Mouse (Mus musculus) thymus, postnatal 10 days (tissue): ENCODE measurements at regions not wholly inside any gene's neighbourhood (a gene's known extent, or its start where the extent isn't known, plus 50 kb on each side); places are given as distances from the start of the nearest gene placed in this dataset.
"Not testable (repeated sequence)": the region's sequence is repeated elsewhere in the genome, so short reads cannot be mapped to it uniquely, and the experiment has no call there.

Experiments used
- DNase-seq, 2 experiments: peaks; one replicate each; pipeline ENCODE4 v3.0.0; 2021; ENCODE audit warnings: low spot score in 2 of 2

DNA sequence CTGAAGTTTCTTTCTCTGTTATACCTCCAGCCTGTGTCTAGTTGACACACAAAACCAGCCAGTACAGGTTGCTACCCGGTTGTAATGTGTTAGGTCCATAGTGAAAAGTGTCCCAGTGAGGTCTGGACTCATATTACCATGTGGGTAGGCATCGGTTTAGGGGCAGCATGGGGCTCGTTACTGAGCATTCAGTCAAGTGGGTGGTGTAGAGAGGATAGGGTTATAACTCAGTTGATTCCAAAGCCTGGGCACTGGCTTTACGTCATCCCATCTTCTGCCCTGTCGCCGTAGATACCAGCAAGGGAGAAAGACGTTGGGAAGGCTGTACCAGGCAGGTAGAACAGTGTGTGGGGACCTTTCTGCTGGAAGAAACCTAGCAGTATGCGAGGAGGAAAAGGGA, 129.2 kb upstream of the Slc38a2 start:
- DNase-seq: no peak

DNA sequence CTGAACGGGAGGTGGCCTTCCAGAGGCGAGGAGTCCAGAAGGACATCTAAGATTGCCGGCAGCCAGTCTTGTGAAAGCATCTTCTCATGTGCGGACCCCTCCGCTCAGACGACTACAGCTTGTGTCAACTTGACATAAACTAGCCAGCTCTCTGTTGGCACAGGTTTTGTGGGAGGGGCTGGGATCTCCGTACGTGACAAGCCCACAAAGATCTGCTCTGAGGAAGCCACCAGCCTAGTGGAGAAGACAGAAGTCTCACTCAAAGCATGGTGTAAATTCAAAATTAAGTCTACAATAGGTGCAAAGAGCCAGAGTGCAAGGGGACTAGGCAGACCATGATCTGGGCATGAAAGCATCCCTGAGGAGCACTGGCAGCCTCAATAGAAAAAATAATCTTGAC, 128.4 kb upstream of the Slc38a2 start:
- DNase-seq: no peak

DNA sequence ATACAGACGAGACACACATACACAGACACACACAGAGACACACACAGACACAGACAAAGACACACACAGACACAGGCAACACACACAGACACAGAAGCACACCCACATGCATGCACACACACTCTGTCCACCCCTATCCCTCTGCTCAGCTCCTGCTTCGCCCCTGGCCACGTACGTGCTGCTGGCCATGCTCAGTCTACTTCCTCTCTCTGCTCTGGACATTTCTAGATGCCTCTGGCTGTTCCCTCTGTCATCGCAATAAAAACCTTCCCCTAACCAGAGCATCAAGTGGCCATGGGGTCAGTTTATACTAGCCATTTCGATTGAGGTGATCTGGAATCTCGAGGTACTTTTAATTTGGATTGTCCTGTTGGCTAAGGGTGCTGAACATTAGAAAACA, 118.9 kb upstream of the Slc38a2 start:
- DNase-seq: no peak

DNA sequence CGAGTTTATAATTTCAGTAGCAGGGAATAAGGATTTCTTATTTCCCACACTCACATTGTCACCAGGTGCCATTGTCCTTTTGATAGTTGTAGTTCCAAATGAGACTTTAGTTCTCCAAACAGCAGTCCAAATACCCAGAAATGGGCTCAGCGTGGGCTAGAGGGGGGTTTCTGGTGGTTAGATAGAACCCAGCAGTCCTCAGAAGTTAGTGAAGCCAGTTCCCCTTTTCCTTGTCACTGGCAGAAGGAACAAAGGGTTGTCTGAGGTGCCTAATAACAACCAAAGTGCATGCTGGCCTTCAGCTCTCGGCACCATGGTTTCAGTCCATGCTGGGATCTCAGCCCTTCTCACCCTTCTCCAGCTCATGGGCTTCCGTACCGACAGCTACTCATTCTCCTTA, 118.1 kb upstream of the Slc38a2 start:
- DNase-seq: no peak

DNA sequence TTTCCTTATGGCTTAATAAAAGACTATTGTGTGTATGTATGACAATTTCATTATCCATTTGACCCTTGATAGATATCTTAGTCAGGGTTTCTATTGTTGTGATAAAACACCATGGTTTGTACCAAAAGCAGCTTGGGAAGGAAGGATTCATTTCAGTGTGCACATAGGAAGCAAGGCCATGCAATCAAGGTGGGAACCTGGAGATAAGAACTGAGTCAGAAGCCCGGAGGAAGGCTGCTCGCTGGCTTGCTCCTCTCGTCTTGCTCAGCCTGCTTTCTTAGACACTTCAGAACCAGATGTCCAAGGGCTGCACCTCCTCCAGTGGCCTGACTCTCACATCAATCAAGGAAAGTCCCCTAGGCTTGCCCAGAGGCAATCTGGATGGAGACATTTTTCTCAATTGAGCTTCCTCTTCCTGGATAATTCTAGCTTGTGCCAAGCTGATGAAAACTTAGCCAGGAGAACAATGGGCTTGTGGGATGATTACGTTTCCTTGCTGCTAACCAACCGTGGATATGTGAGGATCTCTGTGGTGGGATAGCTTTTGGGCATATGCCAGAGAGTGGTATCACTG, 117.6 kb upstream of the Slc38a2 start:
- no peak for DNase-seq

DNA sequence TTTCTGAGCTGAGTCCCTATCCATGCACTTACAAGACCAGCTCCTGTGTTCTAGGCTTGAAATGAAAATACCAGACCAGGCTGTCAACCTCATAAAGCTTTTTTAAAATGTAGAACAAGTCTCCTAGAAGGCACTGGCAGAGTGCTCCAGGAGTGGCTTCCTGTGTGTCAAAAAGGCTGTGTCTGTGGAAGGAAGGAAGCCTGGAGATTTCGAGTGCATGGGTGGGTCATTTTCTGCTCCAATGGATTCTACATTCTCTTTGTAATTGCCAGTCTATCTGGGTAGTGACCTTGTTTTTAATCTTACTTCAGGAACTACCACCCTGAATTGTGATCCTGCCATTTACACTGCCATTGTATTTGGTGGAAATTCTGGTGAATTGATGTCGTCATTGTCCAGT, 113.9 kb upstream of the Slc38a2 start:
- no peak for DNase-seq

DNA sequence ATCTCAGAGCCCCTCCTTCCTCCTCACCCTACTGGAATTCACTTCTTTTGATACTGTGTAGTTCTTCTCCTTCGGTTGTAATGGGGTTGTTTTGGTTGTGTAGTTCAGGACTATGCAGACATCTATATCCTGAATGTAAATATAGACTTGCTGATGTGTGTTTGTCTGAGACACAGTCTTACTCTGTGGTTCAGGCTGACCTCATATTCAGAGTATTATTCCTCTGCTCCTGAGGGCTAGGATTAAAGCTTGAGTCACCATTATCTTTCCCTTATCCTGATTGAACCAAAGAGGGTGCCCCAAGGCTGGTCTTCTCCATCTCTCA, 103.2 kb upstream of the Slc38a2 start:
- no peak for DNase-seq

DNA sequence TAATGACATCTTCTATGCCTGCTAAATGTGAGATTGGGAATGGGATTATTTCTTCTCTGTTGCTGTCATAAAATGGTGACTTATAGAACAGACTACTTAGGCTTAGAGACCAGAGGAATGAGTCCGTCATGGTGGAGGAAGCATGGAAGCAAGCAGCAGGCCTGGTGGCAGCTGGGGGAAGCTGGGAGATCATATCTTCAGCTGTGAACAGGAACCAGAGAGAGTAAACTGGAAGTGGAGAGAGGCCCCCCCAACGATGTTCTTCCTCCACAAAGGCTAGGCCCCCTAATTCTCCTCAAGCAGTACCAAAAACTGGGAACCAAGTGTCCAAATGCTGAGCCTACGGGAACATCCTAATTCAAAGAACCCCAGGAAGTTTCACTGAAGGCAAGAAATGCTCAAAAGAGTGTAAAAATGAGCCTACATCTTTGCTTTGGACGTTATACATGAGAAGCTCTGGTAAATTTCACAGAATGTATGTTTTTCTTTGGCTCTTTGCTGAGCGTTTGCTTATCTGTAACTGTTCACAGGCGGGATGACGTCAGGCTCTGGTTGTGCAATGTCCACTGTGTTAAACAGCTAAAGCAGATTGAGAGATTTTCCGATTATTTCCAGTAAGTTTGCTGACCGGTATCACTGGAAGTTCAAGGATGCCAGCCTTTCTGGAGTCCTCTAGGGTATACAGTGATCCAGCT, 102.7 kb upstream of the Slc38a2 start:
- no peak for DNase-seq

DNA sequence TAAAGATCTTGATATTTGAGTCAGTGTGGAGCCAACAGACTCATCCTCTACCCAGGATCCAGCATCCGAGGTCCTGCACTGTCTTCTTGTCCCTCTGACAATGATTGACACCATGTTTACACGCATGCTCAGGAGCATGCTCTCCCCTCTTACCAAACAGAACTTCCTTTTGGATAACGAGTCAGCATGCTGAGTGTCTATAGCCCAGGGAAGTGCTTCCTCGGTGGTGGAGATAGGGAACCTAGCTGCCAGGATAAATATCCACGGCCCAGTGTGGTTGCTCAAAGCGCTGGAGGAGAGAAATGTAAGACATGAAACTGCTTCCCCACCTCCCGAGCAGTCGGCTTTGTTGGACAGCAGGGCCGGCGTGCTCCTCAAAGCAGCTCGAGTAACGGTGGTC, 99.7 kb upstream of the Slc38a2 start:
- no peak for DNase-seq

DNA sequence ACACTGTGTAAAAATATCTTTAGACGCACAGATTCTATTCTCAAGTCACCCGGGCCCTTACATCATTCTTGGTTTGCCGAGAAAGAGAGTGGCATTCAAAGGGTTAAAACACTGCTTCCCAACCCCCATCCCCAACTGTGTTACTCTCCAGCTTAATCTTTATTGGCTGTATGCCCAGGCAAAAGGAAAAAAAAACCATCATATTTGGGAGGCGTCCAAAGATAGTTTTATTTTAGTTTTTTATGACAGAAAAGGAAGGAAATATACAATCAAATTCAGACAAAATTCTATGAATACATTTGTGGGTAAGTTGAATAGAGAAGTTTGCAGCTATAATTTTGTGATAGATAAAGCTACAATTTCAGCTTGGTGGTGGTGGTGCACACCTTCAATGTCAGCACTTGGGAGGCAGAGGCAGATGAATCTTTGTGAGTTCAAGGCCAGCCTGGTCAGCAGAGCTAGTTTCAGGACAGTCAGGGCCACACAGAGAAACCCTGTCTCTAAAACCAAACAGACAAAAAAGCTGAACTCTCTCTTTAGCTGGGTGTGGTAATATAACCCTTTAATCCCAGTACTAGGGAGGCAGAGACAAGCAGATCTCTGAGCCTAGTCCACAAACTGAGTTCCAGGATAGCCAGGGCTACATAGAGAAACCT, 98.2 kb upstream of the Slc38a2 start:
- no peak for DNase-seq

DNA sequence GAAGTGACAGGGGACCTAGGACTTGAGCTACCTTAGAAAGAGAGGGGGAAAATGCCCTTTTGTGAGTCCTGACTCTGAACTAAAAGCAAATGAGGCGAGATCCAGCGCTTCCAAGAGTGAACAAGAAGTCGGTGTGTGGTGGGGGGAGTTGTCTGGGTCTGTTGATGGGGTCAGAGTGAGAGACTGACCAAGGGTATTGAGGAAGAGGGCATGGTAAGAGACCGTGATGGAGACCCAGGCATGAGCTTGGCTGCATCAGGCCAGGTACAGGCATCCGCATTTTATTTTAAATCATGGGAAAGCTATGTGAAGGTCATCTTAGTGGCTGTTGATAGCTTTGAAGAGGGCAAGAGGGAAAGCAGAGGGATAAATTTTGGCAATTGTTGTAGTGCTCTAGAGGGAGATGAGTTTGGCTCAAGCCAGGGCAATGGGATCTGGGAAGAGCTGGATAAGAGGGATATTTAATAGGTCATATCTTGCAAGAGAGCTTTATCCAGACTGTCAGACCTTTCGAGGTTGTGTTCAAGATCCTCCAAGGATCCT, 94.7 kb upstream of the Slc38a2 start:
- DNase-seq: no peak

DNA sequence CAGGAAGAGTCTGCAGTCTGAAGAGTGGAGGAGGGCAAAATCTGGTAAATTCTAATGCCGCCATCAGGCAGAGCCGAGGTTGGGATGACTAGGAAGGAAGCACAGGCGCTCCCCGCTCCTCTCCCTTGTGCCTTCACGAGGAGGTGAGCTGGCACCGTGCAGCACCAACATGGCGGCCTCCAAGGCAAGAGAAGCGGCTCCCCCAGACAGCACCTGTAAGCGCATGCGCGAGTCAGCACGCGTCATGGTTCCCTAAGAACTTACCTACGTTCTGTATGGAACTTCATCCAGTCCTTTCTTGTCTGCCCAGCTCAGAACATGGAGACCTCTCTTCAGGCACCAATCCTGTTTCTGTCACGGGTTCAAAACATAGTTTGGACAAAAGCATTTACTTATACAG, 93.7 kb upstream of the Slc38a2 start:
- DNase-seq: no peak

DNA sequence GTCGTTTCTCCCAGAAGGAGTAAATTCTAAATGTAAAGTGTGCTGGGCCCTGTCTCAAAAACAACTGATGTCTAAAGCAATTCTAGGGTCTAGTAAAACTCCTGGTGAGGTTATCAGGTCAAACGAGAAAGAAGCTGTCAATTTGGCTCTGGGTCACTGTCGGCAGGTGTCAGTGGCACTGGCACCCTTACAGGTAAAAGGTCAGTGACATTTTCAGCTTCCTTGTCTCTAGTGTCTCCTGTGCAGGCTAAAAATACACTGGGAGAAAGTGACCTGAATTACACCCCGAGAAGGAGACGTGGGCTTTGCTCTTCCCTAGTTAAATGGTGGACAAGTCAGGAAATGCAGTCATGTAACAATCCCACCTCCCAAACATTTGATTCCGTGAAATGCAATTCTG, 91.8 kb upstream of the Slc38a2 start:
- no peak for DNase-seq

DNA sequence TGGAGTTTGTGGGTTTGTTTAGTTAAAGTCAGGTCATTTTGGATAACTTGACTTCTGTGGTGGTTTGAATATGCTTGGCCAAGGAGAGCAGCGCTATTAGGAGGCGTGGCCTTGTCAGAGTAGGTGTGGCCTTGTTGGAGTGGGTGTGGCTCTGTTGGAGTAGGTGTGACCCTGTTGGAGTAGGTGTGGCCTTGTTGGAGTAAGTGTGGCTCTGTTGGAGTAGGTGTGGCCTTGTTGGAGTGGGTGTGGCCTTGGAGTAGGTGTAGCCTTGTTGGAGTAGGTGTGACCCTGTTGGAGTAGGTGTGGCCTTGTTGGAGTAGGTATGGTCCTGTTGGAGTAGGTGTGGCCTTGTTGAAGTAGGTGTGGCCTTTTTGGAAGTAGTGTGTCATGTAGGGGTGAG, 88.4 kb upstream of the Slc38a2 start:
- DNase-seq: not testable (repeated sequence)

DNA sequence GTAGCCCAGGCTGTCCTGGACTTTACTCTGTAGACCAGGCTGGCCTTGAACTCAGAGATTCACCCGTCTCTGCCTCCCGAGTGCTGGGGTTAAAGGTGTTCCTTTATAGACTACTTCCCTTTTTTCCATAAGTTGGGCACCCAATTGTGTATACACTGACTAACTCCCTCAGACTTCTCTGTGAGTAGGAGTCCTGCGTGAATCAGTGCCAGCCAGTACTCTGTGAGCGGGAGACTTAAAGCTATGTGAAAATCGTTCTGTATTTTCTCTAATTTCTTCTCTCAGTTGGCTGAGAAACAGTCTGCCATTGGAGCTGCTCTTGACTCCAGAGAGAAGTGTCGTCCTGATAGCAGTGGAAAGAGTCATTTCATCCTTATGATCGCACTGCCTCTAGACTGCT, 85.0 kb upstream of the Slc38a2 start:
- DNase-seq: no peak

DNA sequence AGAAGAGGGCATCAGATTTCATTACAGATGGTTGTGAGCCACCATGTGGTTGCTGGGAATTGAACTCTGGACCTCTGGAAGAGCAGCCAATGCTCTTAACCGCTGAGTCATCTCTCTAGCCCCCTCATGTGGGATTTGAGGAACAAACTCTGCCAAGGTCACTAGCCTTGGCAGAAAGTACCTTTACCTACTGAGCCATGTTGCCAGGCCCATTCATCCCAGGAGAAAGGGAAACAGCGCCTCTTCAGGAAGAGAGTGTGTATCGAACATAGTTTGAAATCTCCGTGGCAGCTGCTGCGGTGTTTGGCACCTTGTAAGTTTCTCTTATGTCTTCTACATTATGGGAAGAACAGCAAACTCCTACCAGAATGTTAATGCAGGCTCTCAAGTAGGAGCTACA, 82.0 kb upstream of the Slc38a2 start:
- DNase-seq: no peak

DNA sequence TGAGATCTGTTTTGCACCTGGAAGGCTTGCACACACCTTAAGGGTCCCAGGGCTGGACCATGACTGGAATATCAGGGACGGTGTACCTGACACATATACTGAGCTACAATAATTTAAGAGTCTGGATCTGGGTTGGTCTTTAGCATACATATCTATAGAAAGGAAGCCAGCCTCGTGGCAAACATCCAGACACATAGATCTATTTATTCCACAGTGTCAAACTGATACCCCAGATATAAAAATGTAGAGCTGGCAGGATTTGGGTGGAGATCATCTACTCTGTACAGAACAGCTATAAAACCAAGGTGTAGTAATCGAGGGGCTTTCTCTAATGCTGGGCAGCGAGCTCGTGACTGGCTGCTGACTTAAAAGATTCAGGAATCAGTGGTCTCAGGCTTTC, 81.1 kb upstream of the Slc38a2 start:
- no peak for DNase-seq

DNA sequence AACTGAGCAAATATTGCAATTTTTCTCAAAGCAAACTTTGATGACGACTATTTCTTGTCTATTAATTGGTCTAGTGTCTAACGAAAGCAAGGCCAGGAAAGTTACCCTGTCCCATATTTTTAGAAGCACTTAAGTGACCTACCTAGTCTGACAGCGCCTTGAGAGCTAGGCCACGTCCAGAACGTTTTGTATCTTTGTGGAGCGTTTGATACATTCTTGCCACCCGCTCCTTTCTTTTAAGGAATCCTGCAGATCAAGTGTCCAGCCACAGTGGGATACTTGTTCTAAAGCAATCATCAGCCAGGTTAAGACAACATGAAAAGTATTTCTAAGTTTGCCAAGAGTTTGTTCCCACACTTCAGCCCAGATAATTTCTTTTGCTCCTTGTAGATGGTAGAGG, 79.8 kb upstream of the Slc38a2 start:
- no peak for DNase-seq

DNA sequence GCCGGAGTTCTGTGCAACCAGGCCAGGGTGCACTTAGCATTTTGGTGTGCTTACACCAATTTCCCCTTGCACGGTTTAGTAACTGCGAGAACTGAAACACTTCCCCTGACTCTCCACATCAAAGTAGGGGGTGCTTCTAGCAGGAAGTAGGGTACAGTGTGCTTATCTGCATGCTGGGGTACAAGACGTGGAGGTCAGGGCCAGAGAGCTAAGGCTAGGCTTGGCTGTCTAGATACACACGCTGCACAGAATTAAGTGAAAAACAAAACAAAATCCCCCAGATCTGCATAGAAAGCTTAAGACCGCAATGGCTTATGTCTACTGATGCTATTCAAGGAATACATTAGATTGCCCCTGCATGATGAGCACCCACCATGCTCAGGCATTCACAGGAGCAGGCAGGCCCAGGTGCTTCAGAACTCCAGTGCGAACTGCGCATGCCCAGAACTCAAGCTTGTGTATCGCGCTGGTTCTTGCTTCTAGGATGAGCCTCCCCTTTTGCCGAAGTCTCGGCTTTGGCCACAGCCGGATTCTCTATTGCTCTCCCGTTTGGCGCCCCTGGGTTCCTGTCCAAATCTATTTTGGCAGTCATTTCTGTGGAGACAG, 78.9 kb upstream of the Slc38a2 start:
- DNase-seq: peak; percentile 74

DNA sequence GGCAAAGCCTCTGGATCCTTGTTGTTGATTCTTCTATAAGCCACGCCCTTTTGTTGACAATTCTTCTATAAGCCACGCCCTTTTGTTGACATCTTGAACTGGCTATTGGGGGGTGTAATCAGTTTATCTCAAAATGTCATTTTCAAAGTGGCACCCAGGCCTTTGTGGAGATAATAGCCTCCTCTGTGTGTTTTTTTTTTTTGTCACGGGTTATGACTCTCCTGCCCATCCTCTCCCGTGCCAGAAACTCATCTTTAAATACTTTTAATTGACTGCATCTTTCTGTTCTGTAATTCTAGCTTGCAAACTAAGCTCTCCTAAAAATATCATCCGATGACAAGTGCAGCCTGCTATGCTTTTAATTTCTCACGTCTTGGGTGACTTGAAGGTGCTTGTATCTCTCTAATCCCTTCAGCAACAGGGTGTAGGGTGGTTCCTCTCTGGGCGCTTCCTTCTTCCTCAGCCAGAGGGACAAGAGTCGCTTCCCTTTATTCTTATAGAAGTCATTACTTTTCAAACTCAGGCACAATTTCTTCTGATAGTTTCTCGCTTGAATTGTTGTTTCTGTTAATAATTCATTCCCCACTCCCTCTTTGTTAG, 77.0 kb upstream of the Slc38a2 start:
- no peak for DNase-seq

DNA sequence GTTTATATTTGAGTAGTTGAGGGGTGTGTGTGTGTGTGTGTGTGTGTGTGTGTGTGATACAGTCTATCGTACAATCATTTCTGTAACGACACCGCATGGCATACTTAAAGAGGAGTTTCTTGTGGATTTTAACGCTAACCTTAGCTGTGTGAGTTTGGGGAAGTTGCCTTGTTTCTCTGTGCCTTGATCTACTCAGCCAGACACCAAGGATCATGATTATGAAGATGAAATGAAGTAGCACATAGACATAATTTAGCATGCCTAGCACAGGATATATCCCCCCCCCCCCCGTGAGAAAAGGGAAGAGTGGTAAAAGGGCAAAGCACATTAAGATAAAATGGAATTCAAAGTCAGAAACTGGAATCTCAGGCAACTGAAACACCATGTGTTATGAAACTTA, 75.6 kb upstream of the Slc38a2 start:
- DNase-seq: no peak

DNA sequence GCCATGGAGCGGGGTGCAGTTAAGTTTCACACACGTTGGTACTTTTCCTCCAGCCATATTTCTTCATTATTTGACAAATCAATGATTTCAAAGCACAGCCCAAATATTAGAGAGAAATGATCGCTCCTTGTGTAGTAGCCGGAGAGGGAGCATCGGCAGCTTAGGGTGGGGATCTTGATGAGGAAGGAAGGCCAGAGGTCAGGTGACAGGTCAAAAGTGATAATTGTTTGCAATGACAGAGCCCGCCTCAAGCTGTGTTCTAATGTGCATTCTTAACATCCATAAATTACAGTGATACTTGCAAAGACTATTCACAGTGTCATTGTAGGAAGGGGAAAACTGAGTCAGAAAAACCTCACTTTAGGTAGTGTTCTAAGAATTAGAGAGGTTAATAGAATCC, 75.1 kb upstream of the Slc38a2 start:
- DNase-seq: no peak

DNA sequence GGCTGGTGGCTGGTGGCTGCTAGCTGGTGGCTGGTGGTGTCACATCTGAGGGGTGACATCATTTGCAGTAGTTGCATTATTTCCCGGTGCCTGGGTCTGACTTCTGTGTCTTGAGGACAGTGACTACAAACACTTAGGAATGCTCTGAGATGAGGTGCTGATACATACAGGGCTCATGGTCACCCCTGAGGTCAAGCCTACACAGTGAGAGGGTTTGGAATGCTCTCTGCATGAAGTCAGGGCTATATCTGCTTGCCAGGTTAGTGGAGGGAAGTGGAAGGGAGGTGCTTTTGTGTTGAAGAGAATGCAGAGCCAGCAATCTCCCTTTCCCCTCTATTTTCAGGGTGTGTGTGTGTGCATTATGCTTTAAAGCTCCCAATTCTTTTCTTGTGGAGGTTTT, 74.1 kb upstream of the Slc38a2 start:
- DNase-seq: no peak
